Mouse (Mus musculus) forebrain, embryonic 14.5 days (tissue): ENCODE measurements around the gene Rsph9. TPM values are rescaled to one million over a fixed set of nuclear protein-coding genes. Genes with fewer than 3 reads are reported as not detected.
A peak's percentile ranks its signal among the peaks of the same experiment; 100 is the strongest.

ENCODE experiments used
- ATAC-seq: fragments of 200-750 bp; cut with Nextera tagmentation; 2 replicates; pipeline ENCODE4 v1.8.0; 2017; ENCODE audit warnings: mild to moderate bottlenecking, moderate library complexity
- DNase-seq: peaks from one replicate; pipeline ENCODE4 v3.0.0-alpha.2; 2015; ENCODE audit warnings: low spot score
- H3K27ac ChIP-seq: fragments of 300-500 bp; sonication (generic); 2 replicates; pipeline ENCODE4 v1.5.1; 2014; ENCODE audit warnings: low read depth, mild to moderate bottlenecking, control low read depth, low read length, moderate library complexity
- H3K27me3 ChIP-seq: fragments of 300-500 bp; sonication (generic); replicated peaks from 2 replicates; pipeline ENCODE4 v1.6.1; 2014; ENCODE audit warnings: low read length, control low read depth, mixed read lengths; ENCODE audit not compliant: control insufficient read depth, insufficient read depth
- H3K36me3 ChIP-seq: fragments of 300-500 bp; sonication (generic); 2 replicates; pipeline ENCODE4 v1.6.1; 2014; ENCODE audit warnings: low read length, control low read depth; ENCODE audit not compliant: control insufficient read depth, insufficient read depth
- H3K4me1 ChIP-seq: fragments of 300-500 bp; sonication (generic); 2 replicates; pipeline ENCODE4 v1.6.1; 2014; ENCODE audit warnings: antibody characterized with exemption, low read length, control low read depth; ENCODE audit not compliant: control insufficient read depth, insufficient read depth
- H3K4me2 ChIP-seq: fragments of 300-500 bp; sonication (generic); 2 replicates; pipeline ENCODE4 v1.6.1; 2014; ENCODE audit warnings: mild to moderate bottlenecking, control low read depth, low read length
- H3K4me3 ChIP-seq: fragments of 300-500 bp; sonication (generic); 2 replicates; pipeline ENCODE4 v1.5.1; 2014; ENCODE audit warnings: low read depth, low read length, control low read depth
- H3K9ac ChIP-seq: fragments of 300-500 bp; sonication (generic); 2 replicates; pipeline ENCODE4 v1.6.1; 2014; ENCODE audit warnings: mild to moderate bottlenecking, low read length, control low read depth, moderate library complexity
- H3K9me3 ChIP-seq: fragments of 300-500 bp; sonication (generic); replicated peaks from 2 replicates; pipeline ENCODE4 v1.6.1; 2016; ENCODE audit warnings: low read length, control low read depth, mixed read lengths; ENCODE audit not compliant: control insufficient read depth
- WGBS: fragments of 180-500 bp; shearing (Covaris S2); extraction: QIAGEN DNeasy Blood & Tissue Kit; methylation state at CpG from one replicate; pipeline ENCODE4 v1.1.7; 2014; 5-methylcytosine and 5-hydroxymethylcytosine counted together
- polyA plus RNA-seq: library from polyadenylated mRNA; unstranded; fragments of >200 nt; fragmentation: Nextera tagmentation; extraction: Ambion mirVana; gene quantifications from 2 replicates; pipeline ENCODE4 v1.2.1, GENCODE M21; 2014

The Rsph9 gene
- polyA plus RNA-seq, 1 experiment from 2014 or later = 46.8 TPM

DNA sequence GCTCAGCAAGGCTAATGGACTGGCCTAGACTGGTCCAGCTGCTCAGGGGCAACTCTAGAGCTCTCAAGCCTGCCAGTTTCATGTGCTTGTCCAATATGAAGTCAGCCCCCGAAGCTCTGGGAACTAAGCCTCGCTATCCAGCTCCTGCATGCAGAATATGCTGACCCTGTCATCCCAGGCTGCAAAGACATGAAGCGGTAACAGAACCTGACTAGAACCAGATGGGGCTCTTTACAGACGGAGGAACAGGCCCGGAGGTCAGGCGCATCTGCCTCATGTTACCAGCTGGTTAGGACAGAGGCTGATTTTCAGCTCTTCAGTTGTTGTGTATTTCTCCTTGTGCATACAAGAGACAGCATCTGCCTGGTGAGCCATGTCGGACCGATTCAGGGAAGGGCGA, 42.1 kb downstream of the Rsph9 start:
- ATAC-seq = no peak
- 90% methylated on average over 9 of the region's 9 CpGs for WGBS

GRCm38 (mm10) chr17:46098525-46098924, 45.5 kb downstream of the Rsph9 start:
- 64% methylated on average over 8 of the region's 8 CpGs for WGBS
- ATAC-seq = no peak

More for the DNA sequence above, 42.1 kb downstream of the Rsph9 start:
- no peak overlapping the region for H3K4me2 ChIP-seq
- H3K27me3 ChIP-seq = no peaks in the 10 kb centered on the region
- H3K4me1 ChIP-seq = no peaks in the 10 kb centered on the region
- no peaks in the 10 kb centered on the region for H3K9me3 ChIP-seq
- no peaks in the 10 kb centered on the region for H3K36me3 ChIP-seq
- H3K27ac ChIP-seq = no peak overlapping the region
- no peak for DNase-seq
- no peak overlapping the region for H3K9ac ChIP-seq
- no peak overlapping the region for H3K4me3 ChIP-seq

GRCm38 (mm10) chr17:46091899-46092298, 52.1 kb downstream of the Rsph9 start:
- no peak overlapping the region for H3K4me3 ChIP-seq
- 81% methylated on average over 14 of the region's 14 CpGs for WGBS
- ATAC-seq (no peak), DNase-seq (no peak)
- H3K9ac ChIP-seq = no peak overlapping the region
- no peaks in the 10 kb centered on the region for H3K9me3 ChIP-seq
- H3K4me1 ChIP-seq = no peaks in the 10 kb centered on the region
- no peaks in the 10 kb centered on the region for H3K36me3 ChIP-seq
- H3K27ac ChIP-seq = no peak overlapping the region
- H3K4me2 ChIP-seq = no peak overlapping the region
- H3K27me3 ChIP-seq = no peaks in the 10 kb centered on the region

More at GRCm38 (mm10) chr17:46098525-46098924, 45.5 kb downstream of the Rsph9 start:
- H3K9ac ChIP-seq = no peak overlapping the region
- H3K36me3 ChIP-seq = no peaks in the 10 kb centered on the region
- H3K4me3 ChIP-seq = no peak overlapping the region
- no peaks in the 10 kb centered on the region for H3K9me3 ChIP-seq
- no peak overlapping the region for H3K4me2 ChIP-seq
- H3K4me1 ChIP-seq = no peaks in the 10 kb centered on the region
- H3K27ac ChIP-seq = no peak overlapping the region
- no peaks in the 10 kb centered on the region for H3K27me3 ChIP-seq
- no peak for DNase-seq

- Histone ChIP-seq H3K4me1 (no peaks in the 10 kb centered on the region), H3K36me3 (no peaks in the 10 kb centered on the region), H3K27ac (no peak overlapping the region), H3K27me3 (no peaks in the 10 kb centered on the region), H3K4me3 (no peak overlapping the region), H3K9ac (no peak overlapping the region), H3K4me2 (no peak overlapping the region), H3K9me3 (no peaks in the 10 kb centered on the region)
- DNase-seq (no peak), ATAC-seq (no peak)
- WGBS = 95% methylated on average over 1 of the region's 1 CpGs
Measured at GRCm38 (mm10) chr17:46091351-46091750, 52.7 kb downstream of the Rsph9 start.

GRCm38 (mm10) chr17:46086341-46086870, 57.6 kb downstream of the Rsph9 start:
- ATAC-seq (no peak), DNase-seq (no peak)
- H3K4me1 ChIP-seq = peaks cover 17% of the 10 kb centered on the region
- no peaks in the 10 kb centered on the region for H3K27me3 ChIP-seq
- no peak overlapping the region for H3K27ac ChIP-seq
- 65% methylated on average over 15 of the region's 17 CpGs for WGBS
- H3K9me3 ChIP-seq = no peaks in the 10 kb centered on the region
- H3K4me2 ChIP-seq = no peak overlapping the region
- H3K4me3 ChIP-seq = no peak overlapping the region
- H3K9ac ChIP-seq = no peak overlapping the region
- no peaks in the 10 kb centered on the region for H3K36me3 ChIP-seq

- H3K27ac ChIP-seq = peak overlapping the region; percentile 74; the same call in 1 of the 2 replicates
- H3K4me2 ChIP-seq = peak overlapping the region; percentile 41
- H3K9ac ChIP-seq = no peak overlapping the region
- ATAC-seq (peak; percentile 92), DNase-seq (peak; percentile 96)
- no peaks in the 10 kb centered on the region for H3K36me3 ChIP-seq
- WGBS = 5% methylated on average over 10 of the region's 10 CpGs
- H3K9me3 ChIP-seq = no peaks in the 10 kb centered on the region
- peaks cover 20% of the 10 kb centered on the region for H3K4me1 ChIP-seq
- H3K4me3 ChIP-seq = 0 out of 2 replicates have a peak overlapping the region, but pooled peaks have one; percentile 6
- H3K27me3 ChIP-seq = no peaks in the 10 kb centered on the region
Measured at GRCm38 (mm10) chr17:46084091-46084501, 59.9 kb downstream of the Rsph9 start.

- peak; percentile 43; the same call in 1 of the 2 replicates for ATAC-seq
- Histone ChIP-seq H3K4me3 (no peak overlapping the region), H3K9ac (no peak overlapping the region), H3K4me2 (peak overlapping the region; percentile 41), H3K36me3 (no peaks in the 10 kb centered on the region), H3K27me3 (no peaks in the 10 kb centered on the region), H3K27ac (0 out of 2 replicates have a peak overlapping the region, but pooled peaks have one; percentile 74), H3K4me1 (peaks cover 20% of the 10 kb centered on the region), H3K9me3 (no peaks in the 10 kb centered on the region)
- DNase-seq = peak; percentile 62
- 71% methylated on average over 3 of the region's 3 CpGs for WGBS
Measured at GRCm38 (mm10) chr17:46083381-46083780, 60.6 kb downstream of the Rsph9 start.

DNA sequence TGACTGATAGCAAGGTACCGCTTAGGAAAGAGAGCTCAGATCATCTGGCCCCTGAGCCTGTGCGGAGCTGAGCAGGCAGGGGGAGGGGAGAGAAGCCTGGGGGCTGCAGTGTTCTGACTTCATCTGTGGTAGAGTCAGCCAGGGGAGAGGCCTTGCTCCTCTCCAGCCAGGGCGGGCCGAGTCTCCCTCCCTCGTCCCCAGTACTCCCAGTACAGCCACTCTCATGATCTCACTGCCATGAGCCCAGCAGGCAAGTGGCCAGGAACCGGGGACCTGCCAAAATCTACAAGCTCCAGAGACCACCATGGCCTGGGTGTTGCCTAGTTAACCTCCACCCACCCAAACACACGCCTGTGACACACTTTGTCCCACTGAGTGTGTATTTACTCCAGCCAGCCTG, 62.4 kb downstream of the Rsph9 start:
- H3K4me1 ChIP-seq = peaks cover 20% of the 10 kb centered on the region
- H3K4me2 ChIP-seq = no peak overlapping the region
- H3K4me3 ChIP-seq = no peak overlapping the region
- H3K27me3 ChIP-seq = no peaks in the 10 kb centered on the region
- 58% methylated on average over 7 of the region's 7 CpGs for WGBS
- ATAC-seq (no peak), DNase-seq (no peak)
- H3K27ac ChIP-seq = no peak overlapping the region
- no peak overlapping the region for H3K9ac ChIP-seq
- H3K36me3 ChIP-seq = no peaks in the 10 kb centered on the region
- no peaks in the 10 kb centered on the region for H3K9me3 ChIP-seq

DNA sequence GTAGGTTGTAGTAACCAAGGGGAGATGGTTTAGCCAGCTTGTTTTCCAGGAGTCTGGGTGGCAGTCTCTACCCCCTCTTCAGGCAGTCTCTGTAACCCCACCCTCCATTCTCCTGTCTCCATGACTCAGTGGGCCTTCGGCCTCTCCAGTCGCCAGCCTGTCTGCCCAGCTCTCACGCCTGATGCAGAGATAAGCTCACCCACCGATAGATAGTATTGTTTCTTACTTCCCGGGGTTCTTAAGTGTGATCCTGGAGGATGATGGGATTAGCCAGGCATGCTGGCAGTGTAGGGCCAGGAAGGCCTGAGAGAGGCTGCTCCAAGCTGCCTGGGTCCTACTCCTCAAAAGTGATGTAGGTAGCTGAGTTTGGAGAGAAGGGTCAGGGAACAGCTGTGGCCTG, 63.0 kb downstream of the Rsph9 start:
- DNase-seq (no peak), ATAC-seq (no peak)
- H3K27ac ChIP-seq = no peak overlapping the region
- 33% methylated on average over 5 of the region's 5 CpGs for WGBS
- no peaks in the 10 kb centered on the region for H3K36me3 ChIP-seq
- no peak overlapping the region for H3K4me3 ChIP-seq
- H3K9ac ChIP-seq = no peak overlapping the region
- H3K9me3 ChIP-seq = no peaks in the 10 kb centered on the region
- H3K4me2 ChIP-seq = no peak overlapping the region
- H3K27me3 ChIP-seq = no peaks in the 10 kb centered on the region
- peaks cover 20% of the 10 kb centered on the region for H3K4me1 ChIP-seq
